Mouse (Mus musculus) natural killer cell, adult 2 months (primary cell): Measurements from ENCODE around the gene Hecw2.

Experiments
- DNase-seq, 2 experiments: peaks; one replicate each; pipeline ENCODE4 v3.0.0; 2022; ENCODE audit warnings: low spot score in 2 of 2

The Hecw2 gene

DNA sequence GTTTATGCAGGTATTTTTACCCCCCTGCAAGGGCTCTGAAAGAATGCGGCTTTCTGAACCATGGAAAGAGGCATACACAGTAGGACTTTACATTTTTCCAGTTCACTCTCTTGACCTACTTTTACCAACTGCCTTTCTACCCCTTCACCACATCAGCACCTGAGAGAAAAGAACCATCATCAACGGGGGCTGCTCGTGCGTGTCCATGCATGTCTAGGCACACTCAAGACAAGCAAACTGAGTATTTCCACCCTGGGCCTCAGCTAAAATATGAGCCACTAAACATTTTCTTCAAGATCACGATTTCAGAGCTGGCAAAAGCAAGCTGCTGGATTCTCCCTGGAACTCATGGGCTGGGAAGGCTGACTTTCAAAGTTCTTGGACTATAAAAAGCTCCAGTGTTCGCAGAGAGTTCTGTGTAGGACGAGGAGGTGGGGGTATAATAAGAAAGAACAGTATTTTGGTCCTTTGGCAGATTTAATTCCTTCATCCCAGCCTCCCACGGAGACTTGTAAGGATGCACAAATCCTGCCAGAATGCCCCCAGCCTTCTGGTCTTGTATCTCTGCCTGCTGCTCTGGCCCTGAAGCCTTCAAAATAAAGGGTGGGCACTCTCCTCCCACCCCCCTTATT, 76.5 kb downstream of the Hecw2 start:
- DNase-seq, result no peak

DNA sequence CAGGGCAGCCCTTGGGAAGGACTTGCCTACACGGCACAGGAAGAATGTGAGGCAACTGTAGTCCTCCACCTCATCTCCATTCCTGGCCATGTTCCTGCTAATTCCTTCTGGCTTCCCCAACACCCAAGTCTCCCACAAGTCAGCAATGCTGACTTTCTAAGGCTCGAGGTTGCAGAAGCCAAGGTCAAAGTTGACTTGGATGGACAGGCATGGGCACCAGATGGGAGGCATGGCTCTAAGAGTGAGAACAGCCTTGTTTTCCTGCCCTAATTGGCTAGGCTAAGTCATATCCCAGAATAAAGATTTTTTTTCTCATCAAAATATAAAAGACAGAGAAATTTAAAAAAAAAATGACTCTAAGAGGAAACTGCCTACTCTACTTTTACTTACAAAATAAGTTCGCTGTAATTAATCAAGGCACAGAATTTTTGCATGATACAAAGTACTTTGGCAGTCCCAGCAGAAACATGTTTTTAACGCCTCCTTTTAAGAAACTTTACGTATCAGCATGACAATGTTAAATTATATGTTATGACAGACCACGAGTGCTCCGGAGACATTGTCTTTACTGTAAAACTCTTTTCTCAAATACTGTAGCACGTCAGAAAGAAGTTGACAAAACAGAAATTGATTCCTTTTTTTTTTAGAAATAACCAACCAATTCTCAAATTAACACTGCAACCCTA, 83.9 kb downstream of the Hecw2 start:
- no peak for DNase-seq

DNA sequence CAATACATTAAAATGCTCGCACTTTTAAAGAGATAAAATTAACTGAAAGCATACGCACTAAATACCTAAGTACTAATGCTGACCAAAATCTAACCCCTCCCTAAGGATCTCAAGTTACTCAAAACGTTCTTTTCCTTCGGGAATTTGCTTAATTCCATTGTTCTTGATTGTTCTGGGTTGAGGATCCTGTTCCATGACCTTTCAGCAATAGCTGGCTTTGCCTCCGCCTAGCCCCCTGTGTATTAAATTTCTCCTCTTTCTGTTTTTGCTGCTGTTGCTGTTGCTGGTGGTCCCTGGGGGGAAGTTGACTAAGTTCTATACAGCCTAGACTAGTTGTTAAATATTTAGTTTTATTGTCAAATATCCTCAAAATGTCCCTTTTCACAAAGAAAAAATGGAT, 85.7 kb downstream of the Hecw2 start:
- DNase-seq, result no peak

DNA sequence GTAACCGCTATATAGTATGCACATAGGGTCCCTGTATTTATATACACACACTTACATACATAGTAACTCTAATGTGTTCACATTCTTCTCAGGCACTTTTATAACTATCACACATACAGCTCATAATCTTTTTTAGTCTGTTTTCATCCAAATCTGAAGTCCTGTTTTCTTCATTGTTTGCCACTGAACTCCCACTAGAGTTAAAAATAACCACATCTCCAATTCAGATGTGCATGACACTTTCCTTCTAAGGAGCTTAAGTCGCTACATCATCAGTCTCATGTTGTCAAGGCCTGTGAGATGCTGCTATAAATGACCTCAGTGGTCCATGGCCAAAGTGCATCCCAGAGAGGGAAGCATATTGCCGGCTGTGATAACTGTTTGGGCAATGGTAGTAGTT, 88.2 kb downstream of the Hecw2 start:
- no peak for DNase-seq

DNA sequence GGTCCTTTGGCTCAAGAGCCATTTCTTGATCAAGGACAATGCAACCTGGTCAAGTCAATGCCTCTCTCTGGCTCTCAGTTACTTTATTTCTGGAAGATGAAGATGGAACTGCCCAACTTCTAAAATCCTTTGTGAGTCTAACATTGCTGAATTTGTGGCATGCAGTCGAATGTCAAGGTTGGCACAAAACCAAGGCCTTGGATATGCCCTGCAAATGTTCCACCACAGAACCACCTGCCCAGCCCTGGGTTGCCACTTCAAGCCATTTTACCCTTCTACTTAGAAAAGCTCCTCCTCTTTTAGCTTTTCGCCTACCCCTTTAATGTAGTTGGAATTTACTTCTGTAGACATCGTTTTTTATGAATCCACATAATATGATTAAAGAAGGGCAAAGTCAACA, 115.3 kb downstream of the Hecw2 start:
- no peak for DNase-seq

DNA sequence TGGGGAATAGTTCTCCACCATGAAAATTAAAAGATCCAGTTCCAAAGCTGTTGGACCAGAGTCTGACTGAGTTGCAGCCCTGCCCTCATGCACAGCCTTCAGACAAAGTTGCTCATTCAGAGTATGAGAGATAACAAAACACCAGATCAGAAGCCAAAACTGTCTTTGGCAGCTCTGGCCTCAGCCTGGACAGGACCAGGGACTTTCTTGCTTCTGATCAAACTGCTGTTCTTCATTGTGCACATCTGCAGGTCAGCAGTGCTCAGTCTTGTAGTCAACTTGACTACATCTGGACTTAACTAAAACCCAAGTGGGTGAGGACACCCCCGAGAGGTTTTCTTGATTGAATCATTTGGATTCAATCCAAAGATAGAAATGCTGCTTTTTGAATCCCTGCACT, 120.5 kb downstream of the Hecw2 start:
- no peak for DNase-seq

DNA sequence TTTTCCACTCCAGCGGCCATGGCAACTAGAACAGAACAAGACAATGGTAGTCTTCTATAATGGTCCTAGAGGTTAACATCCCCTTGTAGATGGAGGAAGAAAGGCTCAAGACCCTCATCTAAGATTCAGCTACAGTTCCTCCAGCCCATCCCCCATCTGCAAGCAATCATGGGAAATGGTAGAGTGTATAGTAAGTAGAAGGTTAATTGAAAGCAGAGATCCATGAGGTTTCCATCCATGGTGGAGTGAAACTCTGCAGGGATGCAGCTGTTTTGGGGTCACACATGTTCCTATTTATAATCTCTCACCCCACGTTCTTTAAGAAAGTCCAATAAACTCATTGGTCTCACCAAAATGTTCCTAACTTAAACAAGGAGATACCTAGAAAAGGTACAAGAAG, 124.8 kb downstream of the Hecw2 start:
- DNase-seq, result no peak

DNA sequence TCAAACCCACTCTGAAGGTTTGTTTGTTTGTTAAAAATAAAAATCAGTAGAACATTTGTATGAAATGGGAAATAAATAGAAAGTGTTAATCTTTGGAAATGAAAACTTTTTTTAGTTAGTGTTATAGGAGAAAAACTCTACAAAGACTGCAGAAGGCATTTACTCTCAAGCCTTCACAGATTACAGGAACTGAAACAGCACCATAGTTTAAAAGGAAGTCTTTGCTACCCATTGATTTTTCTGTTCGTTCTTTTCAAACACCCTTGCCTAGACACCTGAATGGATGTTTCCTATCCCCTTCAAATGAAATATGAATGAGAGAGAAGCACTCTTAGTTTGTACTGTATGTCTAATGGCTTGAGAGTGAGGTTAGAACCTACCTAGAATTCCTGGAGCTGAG, 126.7 kb downstream of the Hecw2 start:
- no peak for DNase-seq

DNA sequence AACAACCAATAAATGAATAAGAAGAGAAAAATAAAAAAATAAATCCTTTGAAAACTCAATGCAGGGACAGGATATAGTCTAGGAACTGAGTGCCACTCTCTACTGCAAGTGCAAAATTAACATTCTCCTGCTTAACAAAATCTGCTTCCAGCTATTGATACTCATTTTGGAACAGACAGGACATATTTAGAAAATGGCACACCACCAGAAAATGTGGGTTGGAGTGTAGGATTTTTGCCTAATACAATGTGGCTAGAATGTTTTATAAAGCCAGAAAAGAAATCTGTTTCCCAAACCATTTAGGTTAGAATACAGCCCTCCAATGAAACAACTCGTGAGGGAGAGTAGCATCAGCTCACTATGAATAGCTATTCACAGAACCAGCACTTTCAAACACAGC, 129.5 kb downstream of the Hecw2 start:
- no peak for DNase-seq

DNA sequence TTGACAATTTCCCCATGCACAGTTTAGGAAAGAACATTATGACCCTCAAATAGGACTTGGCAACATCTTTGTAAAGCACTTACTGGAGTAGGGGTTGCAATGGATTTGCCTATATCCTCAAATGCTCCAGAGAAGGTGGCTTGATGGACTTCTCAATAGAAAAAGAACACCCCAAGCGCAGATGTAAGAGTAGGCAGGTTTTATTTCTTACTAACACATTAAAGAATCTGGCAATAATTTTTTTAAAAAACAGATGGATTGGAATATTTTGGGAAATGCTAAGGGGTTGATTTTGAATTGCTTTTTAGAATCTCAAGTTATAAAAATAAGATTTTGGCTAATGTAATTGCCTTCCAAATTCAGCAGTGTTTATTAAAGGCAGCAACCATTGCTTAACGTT, 133.9 kb downstream of the Hecw2 start:
- DNase-seq, result no peak

DNA sequence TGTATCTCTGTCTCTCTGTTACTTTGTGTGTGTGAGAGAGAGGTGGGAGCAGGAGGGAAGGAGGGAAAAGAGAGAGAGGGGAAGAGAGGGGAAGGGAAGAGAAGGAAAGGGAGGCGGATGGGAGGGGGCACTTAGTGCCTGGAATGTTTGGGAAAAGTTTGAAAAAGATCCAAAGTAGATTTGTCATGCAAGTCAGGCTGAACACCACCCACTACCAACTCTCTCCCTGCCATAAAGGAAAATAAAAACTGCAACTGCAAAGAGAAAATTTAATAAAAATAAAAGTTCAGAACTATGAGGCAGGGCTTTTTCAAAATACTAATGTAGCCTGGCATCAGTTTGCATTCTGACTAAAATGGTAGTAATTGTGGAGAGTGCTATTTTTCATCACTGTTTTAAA, 135.2 kb downstream of the Hecw2 start:
- DNase-seq, result no peak

DNA sequence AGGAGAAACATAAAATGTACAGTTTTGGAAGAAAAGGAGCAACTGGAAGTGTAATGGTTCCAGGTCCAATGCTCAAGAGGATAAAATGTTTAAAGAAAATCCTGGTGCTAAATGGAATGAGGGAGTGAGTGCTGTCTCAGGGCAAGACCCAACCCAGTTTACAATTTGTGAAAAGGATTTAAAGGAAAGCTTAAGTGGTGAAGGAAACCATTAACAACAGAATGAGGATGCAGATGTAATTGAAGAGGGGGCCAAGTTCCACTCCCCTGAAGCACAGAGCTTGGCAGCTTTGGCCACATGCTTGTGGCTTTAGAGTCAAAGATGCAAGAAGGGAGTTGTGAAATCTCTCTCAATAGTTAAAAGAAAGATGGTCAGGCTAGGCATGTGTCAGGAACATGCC, 142.2 kb downstream of the Hecw2 start:
- no peak for DNase-seq

DNA sequence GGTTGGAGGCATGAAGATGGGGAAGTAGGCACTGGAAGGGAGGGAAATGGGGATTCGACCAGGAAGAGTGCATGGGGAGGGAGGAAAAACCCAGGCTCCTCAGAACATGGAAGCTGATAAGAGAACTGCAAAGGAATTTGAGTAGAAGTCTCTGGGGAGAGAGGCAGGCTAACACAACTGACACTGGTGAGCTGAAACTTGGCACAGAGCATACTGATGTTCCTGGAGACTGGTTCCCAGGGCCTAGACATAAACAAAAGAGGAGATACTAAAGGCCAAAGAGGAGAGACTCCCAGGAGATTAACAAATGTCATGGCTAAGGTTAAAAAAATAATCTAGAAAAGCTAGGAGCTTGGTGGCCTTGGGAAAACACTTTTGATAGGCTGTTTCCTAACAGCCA, 148.0 kb downstream of the Hecw2 start:
- DNase-seq, result no peak

DNA sequence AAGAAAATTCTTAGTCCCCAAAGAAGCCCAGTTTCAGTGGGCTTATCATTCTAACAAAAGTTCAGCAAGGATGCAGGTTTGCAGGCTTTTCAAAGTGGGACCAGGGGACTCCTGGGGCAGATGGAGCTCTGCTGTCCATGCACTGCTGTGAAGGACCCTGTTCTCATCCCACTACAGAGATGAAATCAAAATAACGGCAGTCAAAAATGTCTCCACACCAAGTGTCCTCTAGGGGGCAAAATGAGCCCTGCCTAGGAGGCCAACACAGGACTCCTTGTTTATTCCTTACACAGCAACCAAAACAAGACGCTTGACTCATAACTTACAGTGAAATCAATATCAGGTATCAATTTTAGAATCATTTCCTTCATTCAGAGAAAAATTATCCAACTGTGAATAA, 155.9 kb downstream of the Hecw2 start:
- no peak for DNase-seq

DNA sequence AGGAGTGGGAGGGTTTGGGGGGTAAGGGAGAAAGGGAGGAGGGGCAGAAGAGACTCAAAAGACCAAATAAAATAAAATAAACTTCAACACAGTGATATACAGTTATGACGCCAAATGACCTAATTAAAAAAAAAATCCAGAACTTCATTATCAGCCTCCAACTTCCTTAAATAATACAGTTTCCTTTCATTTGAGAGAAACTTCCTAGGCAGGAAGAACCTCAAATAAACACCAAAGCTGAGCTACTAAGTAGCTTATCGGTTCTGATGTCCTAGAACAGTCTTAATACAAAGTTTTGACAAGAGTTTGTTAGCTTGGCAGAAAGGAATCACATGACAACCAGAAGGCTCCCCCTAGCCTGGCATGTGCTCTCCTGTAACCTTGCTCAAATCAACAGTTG, 177.3 kb downstream of the Hecw2 start:
- no peak for DNase-seq

DNA sequence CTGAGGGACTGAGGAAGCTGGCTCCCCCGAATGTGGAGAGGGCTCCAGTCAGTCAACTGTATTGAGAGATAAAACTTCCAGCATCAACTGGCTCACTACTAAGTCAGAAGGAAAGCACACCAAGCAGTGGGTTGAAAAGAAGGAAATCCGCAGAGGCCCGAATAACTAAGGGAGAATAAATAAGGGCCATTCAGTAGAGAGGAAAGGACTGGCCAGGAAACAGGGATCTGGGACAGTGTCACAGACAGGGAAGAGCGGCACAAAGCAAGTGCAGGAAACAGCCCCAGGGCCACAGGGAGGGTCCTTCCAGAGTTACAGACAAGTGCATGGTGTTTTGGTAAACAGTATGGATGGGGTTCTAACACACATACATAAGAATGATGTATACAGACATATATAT, 179.2 kb downstream of the Hecw2 start:
- no peak for DNase-seq

DNA sequence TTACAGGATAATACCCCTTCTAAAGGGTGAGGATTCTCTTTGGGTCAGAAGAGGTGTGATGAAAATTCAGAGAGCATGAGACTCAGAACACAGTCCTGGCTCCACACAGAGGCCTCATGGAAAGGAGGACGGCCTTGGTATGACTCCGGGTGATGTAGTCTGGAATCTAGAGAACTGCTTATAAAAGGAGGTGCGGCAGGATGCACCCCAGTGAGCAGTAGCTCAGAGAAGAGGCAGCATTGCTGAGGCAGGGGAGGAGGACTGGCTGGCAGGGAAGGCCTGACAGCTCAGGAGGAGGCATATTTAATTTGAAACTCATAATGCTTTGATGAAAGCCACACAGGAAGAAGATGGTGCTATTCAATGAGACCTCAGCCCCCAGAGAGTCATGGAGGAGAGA, 182.6 kb downstream of the Hecw2 start:
- no peak for DNase-seq

DNA sequence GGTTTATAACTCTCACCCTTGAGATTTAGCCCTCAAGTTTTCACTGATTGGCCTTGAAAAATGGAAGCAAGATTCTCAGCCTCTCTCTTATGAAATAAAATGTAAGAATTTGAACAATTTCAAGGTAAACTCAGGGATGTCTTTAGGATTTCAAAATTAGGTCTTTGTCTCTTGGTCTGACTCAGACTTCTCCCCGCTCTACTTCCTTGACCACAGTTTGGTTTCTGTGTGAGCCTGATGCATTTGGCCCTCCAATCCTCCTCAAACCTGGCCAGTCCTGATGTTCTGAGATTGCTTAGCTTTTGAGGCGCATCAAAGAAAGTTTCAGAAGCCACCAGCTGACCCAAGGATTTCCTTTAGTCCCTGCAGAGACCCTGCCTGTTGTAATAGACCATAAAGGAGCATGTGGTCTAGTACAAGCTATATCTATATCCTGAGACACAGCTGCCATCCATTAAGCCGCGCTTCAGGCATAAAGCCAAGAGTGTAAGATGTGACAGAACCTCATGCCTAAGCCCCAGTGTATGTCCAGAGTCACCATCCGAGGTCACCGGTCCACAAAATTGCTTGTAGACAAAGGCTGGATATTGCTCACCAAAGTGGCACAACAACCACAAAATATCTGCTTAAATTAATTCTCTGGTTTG, 185.4 kb downstream of the Hecw2 start:
- DNase-seq, result no peak

DNA sequence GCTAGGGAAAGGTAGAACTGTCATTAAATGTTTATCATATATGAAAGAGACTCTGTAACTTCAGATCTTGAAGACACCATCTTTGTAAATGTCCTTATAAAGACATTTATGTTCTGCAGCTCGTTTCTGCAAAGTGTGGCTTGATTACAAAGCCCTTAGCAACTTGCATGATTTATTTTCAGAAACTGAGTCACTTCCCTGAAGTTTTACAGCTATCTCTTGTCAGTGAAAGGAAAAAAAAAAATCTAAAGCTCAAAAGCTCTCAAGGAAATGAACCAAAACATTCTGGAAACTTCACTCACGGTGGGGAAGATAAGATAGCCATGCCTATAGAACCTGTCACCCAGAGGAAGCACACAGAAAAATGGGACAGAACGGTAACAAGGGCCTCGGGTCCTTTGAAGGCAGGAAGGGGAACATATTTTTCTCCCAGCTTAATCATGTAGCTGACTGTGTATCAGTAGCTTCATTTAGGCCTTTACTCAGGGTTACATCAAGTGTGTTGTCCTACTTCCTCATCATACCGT, 189.0 kb downstream of the Hecw2 start:
- no peak for DNase-seq

DNA sequence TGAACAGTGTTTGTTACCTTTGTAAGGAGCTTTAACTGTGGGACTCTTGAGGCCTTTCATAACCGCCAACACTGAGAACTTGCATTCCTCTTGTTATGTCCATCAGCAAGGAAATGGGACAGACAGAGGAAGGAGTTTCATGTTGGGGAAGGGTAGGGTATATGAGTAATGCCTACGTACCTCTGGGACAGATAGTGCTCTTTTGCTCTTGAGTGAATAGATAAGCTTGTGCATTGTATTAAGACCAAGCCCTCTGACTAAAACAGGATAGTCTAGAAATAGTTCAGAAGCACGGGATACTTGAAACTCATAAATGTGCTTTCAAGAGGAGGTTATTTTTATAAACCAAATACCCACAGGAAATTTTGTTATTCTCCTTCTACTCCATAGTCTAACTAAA, 191.7 kb downstream of the Hecw2 start:
- no peak for DNase-seq

DNA sequence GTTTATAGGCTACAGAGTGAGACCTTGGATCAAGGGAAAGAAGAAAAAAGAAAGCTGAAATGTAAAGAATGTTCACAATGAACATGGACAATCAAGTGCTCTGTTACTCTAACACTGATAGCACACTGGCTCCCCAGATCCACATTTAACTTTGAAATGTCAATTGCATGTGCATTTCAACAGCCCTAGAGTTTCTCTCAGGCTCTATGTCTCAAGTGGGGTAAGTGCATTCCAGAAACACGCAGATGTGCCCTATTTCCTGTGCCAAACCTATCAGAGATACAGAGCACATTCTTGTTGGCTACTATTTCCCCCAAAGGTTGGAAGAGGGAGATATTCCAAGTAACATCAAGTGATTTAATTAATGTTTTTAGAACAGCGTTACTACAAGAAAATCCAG, 192.9 kb downstream of the Hecw2 start:
- no peak for DNase-seq

DNA sequence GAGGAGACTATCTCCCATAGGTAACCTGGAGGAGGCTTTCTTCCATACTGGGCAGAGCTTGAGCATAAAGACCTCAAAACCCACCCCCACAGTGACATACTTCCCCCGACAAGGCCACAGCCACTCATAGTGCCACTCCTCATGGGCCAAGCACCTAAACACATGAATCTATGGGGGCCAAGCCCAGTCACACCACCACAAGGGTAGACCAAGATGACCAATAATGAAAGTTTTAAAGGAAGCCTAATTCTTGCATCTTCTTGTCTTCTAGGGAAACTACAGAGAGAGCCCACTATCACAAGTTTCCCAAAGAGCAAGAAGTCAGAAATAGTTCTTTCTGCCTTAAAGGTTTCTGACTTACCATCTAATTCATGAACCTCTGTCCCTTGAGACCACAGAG, 197.7 kb downstream of the Hecw2 start:
- no peak for DNase-seq

DNA sequence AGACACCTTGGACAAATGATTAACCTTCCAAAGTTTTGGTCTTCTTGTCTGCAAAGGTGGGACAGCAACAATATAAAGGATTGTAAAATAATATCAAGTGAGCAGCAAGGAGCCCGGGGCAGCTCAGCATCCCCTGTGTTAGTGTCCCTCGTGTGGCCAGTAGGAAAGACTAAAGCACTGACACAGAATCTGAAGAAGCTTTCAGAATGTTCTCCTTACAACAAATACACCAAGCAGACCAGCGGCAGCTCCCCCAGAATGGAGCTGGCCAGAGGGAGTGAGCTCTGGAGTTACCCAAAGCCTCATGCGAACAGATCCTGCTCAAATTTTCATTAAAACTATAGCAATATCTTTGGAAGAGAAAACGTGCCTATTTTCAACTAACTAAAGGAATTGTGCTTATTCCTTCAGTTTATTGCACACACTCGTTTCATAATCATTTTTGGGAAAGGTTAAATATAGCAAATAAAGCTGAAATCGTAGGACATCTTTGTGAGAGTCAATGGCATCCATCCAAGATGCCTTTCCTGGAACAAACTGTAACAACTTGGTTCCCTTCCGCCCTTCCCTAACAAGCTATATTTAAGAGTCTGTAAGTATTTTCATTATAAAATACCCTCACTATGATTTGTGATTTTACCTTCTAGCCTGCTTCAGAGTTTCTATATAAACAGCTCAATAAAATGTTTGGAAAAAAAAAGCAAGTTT, 208.6 kb downstream of the Hecw2 start:
- DNase-seq, result no peak
